Mouse (Mus musculus): ENCODE results near the gene Cacna1i. TPM values are rescaled to one million over a fixed set of nuclear protein-coding genes. Genes with fewer than 3 reads are reported as not detected.

The Cacna1i gene
- total RNA-seq (2021) = 10 to 100 TPM; 82.6 to 84.8 TPM

DNA sequence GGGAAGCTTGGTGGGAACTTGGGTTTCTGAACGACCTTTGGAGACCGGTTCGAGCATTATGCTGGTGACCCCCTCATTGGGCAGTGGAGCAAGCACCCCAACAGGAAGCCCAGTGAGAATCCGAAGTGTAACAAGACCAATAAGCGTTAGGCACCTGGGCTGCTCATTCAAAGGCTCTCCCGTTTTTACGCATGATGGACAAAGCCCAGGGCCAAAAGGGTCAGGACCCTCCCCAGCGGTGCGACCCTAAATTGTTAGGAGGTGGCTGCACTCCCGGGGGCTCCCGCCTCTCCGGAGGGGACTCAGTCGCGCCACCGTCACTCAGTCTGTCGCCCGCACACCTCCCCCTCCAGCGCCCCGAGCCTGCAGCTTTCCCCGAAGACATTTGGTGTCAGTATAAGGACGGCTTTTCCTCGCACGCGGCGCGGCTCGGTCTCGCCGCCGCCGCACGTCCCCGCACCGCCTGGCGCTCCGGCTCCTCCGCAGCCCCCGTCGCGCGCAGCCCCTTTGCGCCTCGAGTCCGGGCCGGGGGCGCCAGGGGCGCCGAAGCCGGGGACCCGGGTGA is at the start of gene Cacna1i:
Gene Cacna1i (plus strand): TSS at position 388 of the 565 bp plus-strand sequence.
- DNase-seq (ENCODE audit: extremely low spot score in 1 of 2, low spot score in 2 of 2) = peak in 1 of 2 experiments; percentile 75

DNA sequence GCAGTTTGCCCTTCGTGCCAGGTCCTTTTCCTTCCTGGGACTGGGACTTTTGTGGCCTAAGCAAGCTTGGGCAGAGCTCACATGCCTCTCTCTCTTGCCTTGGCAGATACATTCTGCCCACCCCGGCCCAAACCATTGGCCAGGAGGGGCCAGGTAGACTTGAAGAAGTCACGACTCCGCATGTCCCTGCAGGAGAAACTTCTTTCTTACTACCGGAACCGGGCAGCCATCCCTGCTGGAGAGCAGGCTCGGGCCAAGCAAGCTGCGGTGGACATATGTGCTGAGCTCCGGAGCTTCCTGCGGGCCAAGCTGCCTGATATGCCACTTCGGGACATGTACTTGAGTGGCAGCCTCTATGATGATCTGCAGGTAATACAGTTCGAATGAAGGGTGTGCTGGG is 38.9 kb upstream of the Cacna1i start:
- intact Hi-C loops (cut with DNase I) = no loop called here
- no peak for DNase-seq (ENCODE audit: extremely low spot score in 1 of 2, low spot score in 2 of 2)

More for the DNA sequence above, at the start of gene Cacna1i:
- intact Hi-C loops (cut with DNase I) = loop anchor here (5.0 kb wide), 1 partner anchor 415 kb away; no protein-coding TSS in a partner anchor

GRCm38 (mm10) chr15:80248596-80248995 is 38.4 kb upstream of the Cacna1i start:
- intact Hi-C loops (cut with DNase I) = no loop called here
- no peak for DNase-seq (ENCODE audit: extremely low spot score in 1 of 2, low spot score in 2 of 2)

- no peak for DNase-seq (ENCODE audit: extremely low spot score in 1 of 2, low spot score in 2 of 2)
- intact Hi-C loops (cut with DNase I) = no loop called here
Measured at GRCm38 (mm10) chr15:80249672-80250071, 37.4 kb upstream of the Cacna1i start.

DNA sequence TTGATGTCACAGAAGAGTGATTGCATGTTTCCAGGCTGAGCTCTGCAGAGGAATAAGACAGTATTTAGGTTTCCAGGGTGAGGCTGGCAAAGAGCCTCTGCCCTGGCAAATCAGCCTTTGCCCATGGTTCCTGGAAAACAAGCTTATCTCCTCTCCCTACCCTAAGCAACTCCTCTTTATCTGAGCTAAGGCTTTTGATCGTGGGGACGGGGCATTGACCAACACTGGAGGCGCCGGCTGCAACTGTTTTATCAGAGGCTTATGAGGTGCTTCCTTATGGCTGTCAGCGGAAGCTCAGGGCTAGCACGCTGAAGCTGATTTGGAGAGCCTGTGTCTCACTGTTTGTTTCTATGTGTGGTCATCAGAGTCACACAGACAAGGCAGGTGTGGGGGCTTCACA is 36.5 kb upstream of the Cacna1i start:
- intact Hi-C loops (cut with DNase I) = no loop called here
- DNase-seq (ENCODE audit: extremely low spot score in 1 of 2, low spot score in 2 of 2) = no peak

DNA sequence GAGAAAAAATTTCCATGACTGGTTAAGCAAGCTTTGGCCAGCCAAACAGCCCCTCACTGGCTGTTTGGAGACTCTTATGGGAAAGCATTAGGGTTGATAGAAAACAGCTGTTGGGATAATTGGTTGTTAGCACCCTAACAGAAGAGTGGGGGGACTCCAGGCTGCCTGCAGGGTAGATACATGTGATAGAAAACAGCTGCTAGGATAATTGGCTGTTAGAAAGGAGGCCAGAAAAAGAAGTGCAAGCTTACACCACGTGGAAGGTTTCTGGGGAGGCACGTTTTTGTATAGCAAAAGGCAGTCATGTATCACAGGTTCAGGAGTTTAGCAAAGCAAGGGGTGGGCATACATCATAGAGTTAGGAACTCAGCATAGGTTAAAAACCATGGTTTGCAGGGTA is 33.5 kb upstream of the Cacna1i start:
- intact Hi-C loops (cut with DNase I) = no loop called here
- DNase-seq (ENCODE audit: extremely low spot score in 1 of 2, low spot score in 2 of 2) = no peak

GRCm38 (mm10) chr15:80254207-80254606 is 32.8 kb upstream of the Cacna1i start:
- intact Hi-C loops (cut with DNase I) = no loop called here
- no peak for DNase-seq (ENCODE audit: extremely low spot score in 1 of 2, low spot score in 2 of 2)

- intact Hi-C loops (cut with DNase I) = no loop called here
Measured at GRCm38 (mm10) chr15:80254847-80255645, 32.0 kb upstream of the Cacna1i start, which contains the start of gene Atf4. Gene Atf4 (plus strand): TSS chr15:80255184.

GRCm38 (mm10) chr15:80255646-80256121 is 31.4 kb upstream of the Cacna1i start:
- intact Hi-C loops (cut with DNase I) = no loop called here
- peak in 1 of 2 experiments; percentile 92 for DNase-seq (ENCODE audit: extremely low spot score in 1 of 2, low spot score in 2 of 2)

More at GRCm38 (mm10) chr15:80254847-80255645, 32.0 kb upstream of the Cacna1i start, which contains the start of gene Atf4:
- DNase-seq (ENCODE audit: extremely low spot score in 1 of 2, low spot score in 2 of 2) = peak; percentile 99

- DNase-seq (ENCODE audit: extremely low spot score in 1 of 2, low spot score in 2 of 2) = no peak
- intact Hi-C loops (cut with DNase I) = no loop called here
Measured at GRCm38 (mm10) chr15:80256242-80256641, 30.8 kb upstream of the Cacna1i start.

DNA sequence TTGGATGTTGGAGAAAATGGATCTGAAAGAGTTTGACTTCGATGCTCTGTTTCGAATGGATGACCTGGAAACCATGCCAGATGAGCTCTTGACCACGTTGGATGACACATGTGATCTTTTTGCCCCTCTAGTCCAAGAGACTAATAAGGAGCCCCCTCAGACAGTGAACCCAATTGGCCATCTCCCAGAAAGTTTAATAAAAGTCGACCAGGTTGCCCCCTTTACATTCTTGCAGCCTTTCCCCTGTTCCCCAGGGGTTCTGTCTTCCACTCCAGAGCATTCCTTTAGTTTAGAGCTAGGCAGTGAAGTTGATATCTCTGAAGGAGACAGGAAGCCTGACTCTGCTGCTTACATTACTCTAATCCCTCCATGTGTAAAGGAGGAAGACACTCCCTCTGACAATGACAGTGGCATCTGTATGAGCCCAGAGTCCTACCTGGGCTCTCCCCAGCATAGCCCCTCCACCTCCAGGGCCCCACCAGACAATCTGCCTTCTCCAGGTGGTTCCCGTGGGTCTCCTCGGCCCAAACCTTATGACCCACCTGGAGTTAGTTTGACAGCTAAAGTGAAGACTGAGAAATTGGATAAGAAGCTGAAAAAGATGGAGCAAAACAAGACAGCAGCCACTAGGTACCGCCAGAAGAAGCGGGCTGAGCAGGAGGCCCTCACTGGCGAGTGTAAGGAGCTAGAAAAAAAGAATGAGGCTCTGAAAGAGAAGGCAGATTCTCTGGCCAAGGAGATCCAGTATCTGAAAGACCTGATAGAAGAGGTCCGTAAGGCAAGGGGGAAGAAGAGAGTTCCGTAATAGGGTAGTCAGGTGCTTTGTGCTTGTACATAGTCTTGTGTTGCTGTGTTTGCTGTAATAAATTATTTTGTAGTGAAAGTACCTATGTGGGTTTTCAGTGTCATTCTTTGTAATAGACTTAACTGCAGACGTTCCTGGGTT is 30.1 kb upstream of the Cacna1i start:
- no peak for DNase-seq (ENCODE audit: extremely low spot score in 1 of 2, low spot score in 2 of 2)
- intact Hi-C loops (cut with DNase I) = no loop called here

DNA sequence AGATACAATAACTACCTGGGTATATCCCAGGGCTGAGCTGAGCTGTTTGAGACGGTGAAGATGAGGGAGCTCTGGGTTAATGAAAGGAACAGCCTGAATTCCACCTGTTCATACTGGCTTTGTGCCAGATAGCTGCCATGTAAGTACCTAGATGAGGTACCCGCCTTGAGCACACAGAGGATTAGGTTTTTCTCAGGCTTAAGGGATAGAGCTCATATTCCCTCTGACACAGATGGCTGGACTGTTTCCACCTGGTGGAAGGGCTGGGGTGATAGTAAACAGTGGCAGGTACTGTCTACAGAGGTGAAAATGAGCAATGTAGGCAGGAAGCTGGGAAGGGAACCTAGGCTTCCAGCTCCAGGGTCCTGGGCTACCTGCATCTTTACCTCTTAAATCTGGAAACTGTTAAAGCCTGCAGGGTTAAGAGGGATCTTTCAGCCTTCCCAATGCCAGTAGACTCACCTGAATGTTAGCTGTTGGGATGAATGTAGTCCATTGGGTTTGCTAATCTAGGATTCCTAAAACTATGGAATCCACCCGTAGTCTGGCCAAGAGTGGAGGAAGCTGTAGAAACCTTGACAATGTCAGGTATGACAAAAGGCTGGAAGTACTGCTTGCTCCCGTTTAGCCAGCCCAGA is 29.3 kb upstream of the Cacna1i start:
- no peak for DNase-seq (ENCODE audit: extremely low spot score in 1 of 2, low spot score in 2 of 2)

GRCm38 (mm10) chr15:80258240-80259170 is 28.5 kb upstream of the Cacna1i start:
- intact Hi-C loops (cut with DNase I) = no loop called here
- DNase-seq (ENCODE audit: extremely low spot score in 1 of 2, low spot score in 2 of 2) = no peak

More for the DNA sequence above, 29.3 kb upstream of the Cacna1i start:
- intact Hi-C loops (cut with DNase I) = no loop called here

DNA sequence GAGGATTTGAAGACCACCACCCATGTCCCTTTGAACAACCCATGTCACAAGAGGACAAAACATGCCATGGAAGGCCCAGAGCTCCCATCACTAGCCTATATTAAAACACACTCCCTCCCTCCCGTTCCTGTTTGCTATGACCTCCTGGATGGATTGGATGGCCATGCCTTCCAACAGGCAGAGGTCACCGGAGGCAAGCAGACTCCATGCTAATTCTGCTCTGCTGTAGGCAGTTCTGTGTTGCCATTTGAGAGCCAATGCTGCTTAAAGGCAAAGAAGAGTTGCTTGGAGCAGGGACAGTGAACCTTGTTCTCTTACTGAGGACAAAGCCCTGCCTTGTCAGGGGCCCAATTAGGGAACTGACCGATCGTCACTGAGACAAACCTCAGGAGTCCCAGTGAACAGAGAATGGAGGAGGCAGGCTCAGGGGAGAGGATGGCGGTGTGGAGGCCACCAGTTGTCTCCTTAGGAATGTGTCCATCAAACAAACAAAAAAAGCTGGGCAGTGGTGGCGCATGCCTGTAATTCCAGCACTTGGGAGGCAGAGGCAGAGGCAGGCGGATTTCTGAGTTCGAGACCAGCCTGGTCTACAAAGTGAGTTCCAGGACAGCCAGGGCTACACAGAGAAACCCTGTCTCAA is 27.5 kb upstream of the Cacna1i start:
- no peak for DNase-seq (ENCODE audit: extremely low spot score in 1 of 2, low spot score in 2 of 2)
- intact Hi-C loops (cut with DNase I) = loop anchor here (10.0 kb wide), 1 partner anchor 935 kb away; the partner anchor contains the start of gene Mrtfa

DNA sequence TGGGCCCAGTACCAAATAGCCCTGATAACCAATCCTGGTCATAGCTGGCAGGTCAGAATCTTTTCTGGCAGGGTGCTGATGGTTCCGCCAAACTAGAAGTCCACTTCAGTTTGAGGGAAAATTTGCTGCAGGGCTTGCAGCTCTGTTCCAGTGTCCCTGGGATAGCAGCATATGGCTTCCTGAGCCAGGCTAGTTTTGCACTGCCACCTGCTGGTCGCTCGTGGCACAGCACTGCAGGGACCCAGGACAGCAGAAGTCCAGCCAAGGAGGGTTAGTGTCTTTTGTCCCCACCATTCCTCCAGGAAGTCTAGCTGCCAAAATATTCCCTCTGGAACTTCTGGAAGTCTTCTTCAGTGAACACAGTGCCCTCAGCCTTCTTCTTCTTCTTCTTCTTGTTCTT is 26.4 kb upstream of the Cacna1i start:
- peak; percentile 80 to 84 for DNase-seq (ENCODE audit: extremely low spot score in 1 of 2, low spot score in 2 of 2)
- intact Hi-C loops (cut with DNase I) = loop anchor here (10.0 kb wide), 1 partner anchor 934 kb away; the partner anchor contains the start of gene Mrtfa

GRCm38 (mm10) chr15:80261100-80261499 is 25.9 kb upstream of the Cacna1i start:
- no peak for DNase-seq (ENCODE audit: extremely low spot score in 1 of 2, low spot score in 2 of 2)
- intact Hi-C loops (cut with DNase I) = loop anchor here (10.0 kb wide), 1 partner anchor 934 kb away; the partner anchor contains the start of gene Mrtfa
